Mouse (Mus musculus): Measurements from ENCODE around the gene Crygn.

GRCm38 (mm10) chr5:24701271-24701670, 56.5 kb downstream of the Crygn start:
- TF ChIP-seq POLR2A (IDR thresholded peaks at IDR 0.05; ENCODE audit: insufficient read depth, low read depth, low read length) (no peak), CTCF (IDR thresholded peaks at IDR 0.05) (no peak)

Data from heart, adult 2 months (tissue).